Mouse (Mus musculus) adipocyte (in vitro differentiated cells): ENCODE results near the gene St6galnac3.

Source experiments
- DNase-seq: peaks from one replicate; pipeline ENCODE4 v3.0.0-alpha.2; 2016; ENCODE audit warnings: low spot score

St6galnac3 gene

GRCm38 (mm10) chr3:153648713-153649112, 76.3 kb downstream of the St6galnac3 start:
- DNase-seq = no peak

DNA sequence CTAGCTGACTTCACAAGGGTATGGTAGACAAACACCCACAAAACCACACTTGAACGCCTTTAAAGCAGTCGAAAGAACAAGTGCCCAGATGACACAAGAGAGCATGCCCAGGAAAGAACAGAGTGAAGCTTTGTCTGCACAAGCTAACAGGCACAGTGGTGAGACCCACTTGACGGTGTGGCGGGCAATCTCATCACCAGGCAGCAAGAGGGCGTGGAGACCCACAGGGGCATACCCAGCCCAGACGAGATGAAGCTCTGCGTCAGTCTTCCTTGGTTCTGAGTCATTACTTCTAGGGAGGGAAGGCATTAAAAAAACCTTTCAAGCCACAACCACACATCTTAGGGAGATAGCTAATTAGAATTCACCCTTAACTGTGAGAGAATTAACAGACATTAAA, 79.2 kb downstream of the St6galnac3 start:
- no peak for DNase-seq

DNA sequence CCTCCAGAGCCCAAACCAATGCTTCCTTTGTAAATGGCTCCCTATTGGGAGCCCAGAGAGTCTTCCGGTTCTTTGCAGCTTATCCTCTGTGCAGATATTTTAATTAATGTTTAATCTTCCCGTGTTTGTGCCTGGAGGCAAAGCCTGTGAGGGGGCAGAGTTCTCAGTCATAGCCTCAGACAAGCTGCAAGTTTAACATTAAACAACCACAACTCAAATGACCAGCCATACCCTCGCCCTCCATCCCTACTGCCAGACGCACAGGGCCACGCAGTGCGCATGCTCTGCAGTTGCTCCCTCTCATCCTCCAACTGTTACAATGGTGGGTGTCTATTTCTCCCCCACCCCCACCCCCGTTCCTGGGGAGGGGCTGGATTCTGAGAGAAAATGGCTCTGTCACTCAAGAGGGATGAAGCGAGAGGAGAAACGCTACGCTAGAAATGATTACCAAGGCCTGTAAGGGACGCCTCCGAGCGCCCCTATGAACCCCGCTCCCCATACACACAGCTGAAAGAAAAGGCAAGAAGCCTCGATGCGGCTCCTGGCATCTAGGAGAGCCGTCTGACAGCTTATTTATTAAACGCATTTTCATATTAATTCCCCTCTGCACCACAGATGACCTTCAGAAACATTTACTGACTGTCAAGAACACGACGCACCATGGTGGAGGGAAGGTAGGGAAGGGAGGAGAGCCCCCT, 81.0 kb downstream of the St6galnac3 start:
- no peak for DNase-seq

DNA sequence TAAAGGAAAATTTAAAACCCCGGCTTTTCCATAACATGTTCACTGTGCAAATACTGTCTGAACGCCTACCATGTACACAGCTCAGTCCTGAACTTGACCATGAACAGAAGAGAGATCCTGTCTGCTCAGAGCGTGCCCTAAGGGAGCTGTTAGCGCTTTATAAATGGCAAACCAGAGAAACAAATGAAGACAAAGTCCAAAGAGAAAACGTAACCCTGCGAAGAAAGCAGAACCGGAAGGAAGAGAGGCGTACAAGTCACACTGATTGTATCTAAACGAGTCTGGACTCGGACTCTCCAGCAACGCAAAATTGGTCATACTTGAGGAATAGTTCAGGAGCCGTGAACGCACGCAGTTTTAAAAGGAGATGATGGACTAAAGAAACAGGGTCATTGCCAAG, 82.1 kb downstream of the St6galnac3 start:
- no peak for DNase-seq

- DNase-seq = no peak
Observed at GRCm38 (mm10) chr3:153641805-153642204, 83.2 kb downstream of the St6galnac3 start.

DNA sequence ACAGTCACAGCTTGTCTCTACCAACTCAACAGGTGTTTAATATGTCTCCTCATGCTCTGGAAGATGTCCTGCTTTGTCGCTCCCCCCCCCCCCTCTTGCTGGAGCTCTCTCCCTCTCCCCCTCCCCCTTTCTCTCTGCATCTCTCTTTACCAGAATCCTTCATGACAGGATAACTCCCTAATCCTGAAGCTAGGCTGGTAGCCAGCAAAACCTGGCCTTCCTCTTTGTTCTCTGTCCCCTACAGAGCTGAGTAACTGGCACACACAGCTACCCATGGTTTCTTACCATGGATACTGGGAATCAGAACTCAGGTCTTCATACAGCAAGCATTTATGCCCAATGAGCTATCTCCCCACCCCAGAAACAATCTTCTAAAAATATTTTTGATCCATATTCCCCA, 87.6 kb downstream of the St6galnac3 start:
- DNase-seq = no peak

DNA sequence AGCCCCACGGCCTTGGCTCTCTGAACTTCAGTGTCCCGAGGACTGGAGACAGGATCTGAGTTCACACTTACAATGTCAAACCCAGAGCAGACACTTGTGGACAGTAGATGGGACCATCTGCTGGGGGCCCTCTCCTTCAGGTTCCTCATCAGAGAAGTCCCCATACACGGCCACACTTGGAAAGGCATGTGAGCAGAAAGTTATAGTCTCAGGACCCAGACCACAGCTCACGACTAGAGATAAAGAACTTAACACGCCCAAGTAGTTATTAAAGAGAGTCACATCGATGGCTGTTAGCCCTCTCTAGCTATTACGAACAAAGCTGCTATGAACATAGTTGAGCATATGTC, 88.2 kb downstream of the St6galnac3 start:
- DNase-seq = no peak

GRCm38 (mm10) chr3:153636094-153636803, 88.7 kb downstream of the St6galnac3 start:
- no peak for DNase-seq

GRCm38 (mm10) chr3:153631988-153632672, 92.8 kb downstream of the St6galnac3 start:
- no peak for DNase-seq

DNA sequence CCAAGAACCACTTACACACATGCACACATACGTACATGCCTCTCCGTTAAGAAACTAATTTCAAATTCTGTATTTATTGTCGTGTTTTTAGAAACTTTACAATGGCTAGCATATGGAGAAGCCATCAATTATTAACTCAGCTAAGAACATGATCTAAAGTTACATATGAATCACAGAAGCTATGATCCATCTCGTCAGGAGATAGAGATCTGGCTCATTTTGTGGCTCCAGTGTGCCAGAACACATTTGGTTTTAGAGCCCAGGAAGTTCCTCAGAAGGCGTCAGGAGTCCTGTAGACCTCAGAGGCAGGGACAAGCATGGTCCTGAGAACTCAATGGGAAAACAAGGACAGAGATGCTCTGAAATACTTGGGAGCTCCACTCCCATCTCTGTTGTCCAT, 98.7 kb downstream of the St6galnac3 start:
- no peak for DNase-seq

DNA sequence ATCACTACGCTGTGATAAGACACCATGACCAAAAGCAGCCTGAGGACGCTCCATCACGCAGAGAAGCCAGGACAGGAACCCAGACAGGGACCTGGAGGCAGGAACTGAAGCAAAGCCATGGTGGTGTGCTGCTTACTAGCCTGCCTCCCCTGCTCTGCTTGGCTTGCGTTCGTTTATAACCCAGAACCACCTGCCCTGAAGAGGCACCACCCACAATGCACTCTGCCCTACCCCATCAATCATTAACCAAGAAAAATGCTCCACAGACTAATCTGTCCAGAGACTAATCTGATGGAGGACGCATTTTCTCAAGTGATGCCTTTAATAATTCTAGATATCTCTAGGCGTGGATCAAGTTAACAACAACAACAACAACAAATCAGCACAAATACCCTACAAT, 106.0 kb downstream of the St6galnac3 start:
- DNase-seq = no peak

DNA sequence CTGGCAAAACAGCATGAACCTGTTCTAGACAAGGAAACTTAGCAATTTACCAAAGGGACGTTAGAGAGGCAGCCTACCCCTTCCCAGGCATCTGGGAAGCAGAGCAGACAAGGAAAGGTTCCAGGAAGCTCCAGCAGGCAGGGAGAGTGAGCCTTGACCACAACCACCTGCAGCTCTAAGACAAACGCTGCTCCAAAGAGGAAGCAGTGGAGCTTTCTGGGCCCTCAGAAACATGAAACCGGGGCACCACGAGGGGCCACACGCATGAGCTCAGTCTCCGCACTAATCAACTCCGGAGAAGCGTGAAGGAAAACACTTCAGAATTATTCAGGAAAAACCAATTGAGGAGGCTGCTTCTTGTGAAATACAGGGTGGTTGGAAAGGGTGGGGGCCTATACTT, 108.1 kb downstream of the St6galnac3 start:
- DNase-seq = no peak

GRCm38 (mm10) chr3:153610239-153610638, 114.7 kb downstream of the St6galnac3 start:
- DNase-seq = no peak

DNA sequence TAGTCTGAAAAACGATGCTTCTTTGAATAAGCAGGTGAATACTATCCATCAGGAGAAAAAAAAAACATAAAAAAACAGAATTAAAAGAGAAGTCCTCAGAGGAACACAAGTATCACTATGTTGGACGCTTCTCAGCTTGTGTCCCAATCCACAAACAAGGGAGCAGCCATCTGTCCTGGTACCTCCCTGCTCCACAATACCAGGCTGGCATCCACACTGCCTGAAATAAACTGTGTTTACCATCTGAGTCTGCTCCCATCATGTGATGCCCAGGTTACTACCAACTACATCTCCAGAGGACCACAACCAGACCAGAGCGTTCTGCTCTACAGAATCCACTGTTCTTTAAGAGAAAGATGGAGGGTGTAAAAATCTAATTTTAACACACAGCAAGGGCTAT, 118.6 kb downstream of the St6galnac3 start:
- no peak for DNase-seq

- DNase-seq = no peak
Observed at GRCm38 (mm10) chr3:153605767-153606098, 119.2 kb downstream of the St6galnac3 start.

GRCm38 (mm10) chr3:153605089-153605766, 119.7 kb downstream of the St6galnac3 start:
- no peak for DNase-seq

- DNase-seq = no peak
Observed at GRCm38 (mm10) chr3:153599179-153599578, 125.8 kb downstream of the St6galnac3 start.

DNA sequence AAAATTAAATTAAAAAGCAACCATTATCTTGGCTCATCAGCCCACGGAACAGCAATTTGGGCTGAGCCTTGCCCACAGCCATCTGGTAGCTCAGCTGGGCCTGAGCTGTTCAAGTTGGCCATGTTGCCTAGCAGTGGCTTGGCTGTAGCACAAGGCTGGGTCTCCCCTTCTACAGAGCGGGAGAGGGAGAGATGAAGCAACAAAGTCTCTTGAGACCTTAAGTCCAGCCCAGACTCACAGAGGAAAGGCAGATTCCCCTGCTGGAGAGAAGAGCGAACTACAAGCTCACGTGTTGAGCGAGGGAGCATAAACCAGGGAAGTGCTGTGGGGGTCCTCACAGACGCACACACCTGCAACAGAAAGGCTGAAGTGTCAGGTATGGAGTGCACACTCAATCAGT, 126.3 kb downstream of the St6galnac3 start:
- no peak for DNase-seq

DNA sequence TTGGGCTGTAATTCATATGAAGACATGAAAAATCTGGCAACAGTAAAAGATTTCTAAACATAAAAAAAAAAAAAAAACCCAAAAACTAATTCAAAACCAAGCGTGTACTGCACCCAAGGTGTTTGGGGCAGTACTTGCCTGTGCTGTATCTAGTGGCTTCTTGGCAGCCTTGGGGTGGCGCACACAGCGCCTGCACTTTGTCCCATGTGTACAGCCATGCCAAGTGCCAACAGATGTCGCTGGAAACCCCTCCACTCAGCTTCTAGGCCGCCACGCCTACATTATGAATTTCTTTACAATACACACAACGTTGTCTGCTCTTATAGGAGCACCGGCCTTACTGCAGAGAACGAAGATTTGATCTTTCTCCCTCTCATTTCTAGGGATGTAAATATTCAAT, 130.4 kb downstream of the St6galnac3 start:
- DNase-seq = no peak

- no peak for DNase-seq
Observed at GRCm38 (mm10) chr3:153593978-153594377, 131.0 kb downstream of the St6galnac3 start.

DNA sequence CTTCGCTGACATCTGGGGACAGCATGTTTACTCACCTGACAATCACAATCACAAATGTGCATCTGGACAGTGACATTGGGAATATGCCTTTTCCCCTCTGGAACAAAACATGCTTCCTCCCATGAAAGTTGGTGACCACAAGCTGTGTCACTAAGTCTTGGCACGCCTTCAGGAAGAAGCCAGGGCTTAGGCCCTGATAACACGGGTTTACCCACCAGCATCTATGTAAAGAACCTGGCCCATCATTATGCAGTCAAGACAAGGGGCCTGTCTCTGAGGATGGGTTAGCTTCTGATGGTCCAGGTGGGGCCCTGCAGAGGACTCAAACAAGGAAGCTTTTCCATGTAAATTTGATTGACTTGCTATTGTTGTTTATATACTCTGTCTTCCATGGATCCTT, 131.9 kb downstream of the St6galnac3 start:
- no peak for DNase-seq

- DNase-seq = no peak
Observed at GRCm38 (mm10) chr3:153587594-153587993, 137.4 kb downstream of the St6galnac3 start.

DNA sequence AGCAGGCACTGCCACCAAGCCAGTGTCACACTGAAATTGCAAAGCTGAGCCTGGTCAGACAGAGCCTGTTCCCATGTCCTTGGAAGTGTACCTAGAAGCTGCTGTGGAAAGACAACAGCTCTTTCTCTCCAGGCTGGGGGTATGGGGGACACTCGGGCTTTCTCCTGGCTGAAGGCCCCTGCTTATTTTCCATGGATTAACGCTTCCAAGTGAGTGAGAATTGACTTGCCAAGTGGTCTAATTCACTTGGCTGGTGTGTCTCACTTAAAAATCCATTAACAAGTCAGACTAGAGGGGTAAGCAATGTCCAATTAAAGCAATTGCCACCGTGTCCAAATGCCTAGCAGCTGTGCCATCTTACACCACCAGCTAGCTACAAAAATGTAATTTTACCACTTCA, 140.1 kb downstream of the St6galnac3 start:
- no peak for DNase-seq
